Mouse (Mus musculus): ENCODE results near the gene Arl6ip1. TPM values are rescaled to one million over a fixed set of nuclear protein-coding genes. Genes with fewer than 3 reads are reported as not detected.

Gene Arl6ip1
- total RNA-seq, 2 experiments from 2014 or later = 18.1 to 19.1 TPM

DNA sequence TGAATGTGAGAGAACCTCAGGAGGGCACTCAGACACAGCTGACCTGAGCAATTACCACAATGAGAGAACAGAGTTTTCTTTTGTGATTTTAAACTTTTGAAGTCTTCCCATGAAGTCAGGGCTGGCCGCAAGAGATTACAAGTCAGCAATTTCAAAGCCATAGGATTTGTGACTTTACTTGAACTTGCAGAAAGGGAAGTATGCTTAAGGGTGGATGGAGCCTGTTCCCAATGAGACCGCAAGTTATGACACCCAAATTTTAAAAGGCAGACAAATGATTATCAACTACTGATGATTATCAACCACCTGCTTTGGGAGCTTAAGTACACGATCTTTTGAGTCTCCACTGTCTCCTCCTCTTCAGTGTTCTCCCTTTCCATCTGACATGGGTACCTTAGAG, 11.0 kb downstream of the Arl6ip1 start:
- intact Hi-C loops (cut with DNase I; ENCODE audit: low total_unique reads) = no loop called here
- no peak for DNase-seq

DNA sequence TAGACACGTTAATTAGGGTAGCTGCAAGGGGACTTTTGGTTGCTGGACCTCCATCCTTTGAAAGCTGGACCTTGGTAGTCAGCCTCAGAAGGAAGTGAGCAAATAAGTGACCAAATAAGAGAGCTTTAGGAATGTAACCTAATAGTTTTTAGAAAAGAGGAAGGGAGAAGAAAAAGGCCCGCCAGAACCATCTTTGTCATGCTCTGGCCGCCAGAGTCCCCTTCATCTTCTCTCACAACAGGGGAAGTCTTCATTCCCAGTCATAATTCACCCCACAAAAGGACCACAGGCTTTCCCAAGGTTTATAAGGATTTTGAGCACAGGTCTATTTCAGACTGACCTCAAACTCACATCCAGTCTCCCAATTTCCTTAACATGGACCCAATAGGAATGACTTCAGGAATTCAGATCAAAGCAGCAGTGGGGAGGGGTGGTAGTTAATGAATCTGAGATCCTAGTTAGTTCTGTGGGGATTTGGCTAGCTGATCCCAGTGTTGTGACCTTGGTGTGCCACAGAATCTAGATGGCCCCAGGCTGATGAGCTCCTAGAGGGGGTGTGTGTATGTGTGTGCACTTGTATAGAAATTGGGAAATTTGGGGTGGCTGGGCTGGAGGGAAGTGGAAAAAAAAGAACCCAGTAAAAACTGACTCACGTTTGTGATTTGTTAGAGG, 11.8 kb downstream of the Arl6ip1 start:
- intact Hi-C loops (cut with DNase I; ENCODE audit: low total_unique reads) = no loop called here
- DNase-seq = no peak

DNA sequence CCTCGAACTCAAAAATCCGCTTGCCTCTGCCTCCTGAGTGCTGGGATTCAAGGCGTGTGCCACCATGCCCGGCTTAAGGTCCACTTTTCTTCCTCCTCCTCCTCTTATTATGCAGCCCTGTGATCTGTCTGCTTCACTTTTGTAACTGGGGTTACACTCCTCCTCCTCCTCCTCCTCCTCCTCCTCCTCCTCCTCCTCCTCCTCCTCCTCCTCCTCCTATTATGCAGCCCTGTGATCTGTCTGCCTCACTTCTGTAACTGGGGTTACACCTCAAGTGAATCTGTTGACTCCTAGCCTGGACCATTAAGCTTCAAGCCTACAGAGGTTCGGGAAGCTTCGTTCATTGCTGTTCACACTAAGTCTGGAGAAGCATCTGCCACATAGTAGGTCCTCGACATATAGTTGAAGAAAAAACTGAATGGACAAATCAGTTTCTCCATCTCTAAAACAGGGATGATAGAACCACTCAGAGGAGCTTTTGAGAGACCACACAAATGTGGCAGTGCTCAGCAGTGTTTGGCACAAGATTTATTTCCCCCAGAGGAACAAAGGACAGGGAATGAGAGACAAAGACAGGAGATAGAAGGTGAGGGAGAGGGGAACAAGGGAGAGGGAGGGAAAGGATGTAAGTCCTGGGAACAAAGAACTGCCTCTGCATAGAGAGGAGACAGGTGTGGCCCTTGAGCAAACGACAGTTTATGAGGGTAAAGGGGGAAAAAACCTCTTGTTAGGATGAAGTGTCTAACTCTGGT, 12.5 kb downstream of the Arl6ip1 start:
- DNase-seq = no peak
- intact Hi-C loops (cut with DNase I; ENCODE audit: low total_unique reads) = no loop called here

DNA sequence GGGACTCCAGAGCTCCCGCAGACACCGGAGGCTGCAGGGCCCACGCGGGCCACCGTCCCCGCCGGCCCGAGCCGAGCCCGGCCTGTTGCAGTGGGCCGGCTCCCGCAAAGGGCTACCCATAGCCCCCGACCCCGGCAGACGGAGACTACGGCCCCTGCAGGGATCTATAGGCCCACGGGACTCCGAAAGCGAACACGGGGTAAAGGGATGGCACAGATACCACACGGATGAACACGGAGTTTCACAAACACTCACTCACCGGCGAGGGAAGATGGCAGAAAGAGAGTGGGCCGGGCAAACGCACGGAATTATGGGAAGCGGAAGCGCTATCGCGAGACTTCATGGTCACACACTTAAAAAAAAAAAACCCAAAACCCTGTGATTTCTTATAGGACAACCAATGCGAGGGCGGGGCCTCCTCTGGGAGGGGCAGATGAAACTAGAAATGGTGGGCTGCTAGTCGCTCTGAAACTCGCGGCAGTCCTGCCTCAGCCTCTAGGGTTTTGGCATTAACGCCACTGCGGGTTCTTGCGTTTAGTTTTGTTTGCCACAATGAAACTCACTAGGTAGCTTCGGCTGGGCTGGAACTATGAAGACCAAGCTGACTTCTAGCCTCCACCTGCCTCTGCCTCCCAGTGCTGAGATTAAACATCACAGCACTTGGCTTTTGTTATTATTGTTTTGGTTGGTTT, 13.4 kb downstream of the Arl6ip1 start, which contains the start of gene Rps15a:
Gene Rps15a, minus strand, starts transcription at position 312 of the 692 bp plus-strand sequence.
- peak; percentile 93 for DNase-seq
- intact Hi-C loops (cut with DNase I; ENCODE audit: low total_unique reads) = no loop called here

DNA sequence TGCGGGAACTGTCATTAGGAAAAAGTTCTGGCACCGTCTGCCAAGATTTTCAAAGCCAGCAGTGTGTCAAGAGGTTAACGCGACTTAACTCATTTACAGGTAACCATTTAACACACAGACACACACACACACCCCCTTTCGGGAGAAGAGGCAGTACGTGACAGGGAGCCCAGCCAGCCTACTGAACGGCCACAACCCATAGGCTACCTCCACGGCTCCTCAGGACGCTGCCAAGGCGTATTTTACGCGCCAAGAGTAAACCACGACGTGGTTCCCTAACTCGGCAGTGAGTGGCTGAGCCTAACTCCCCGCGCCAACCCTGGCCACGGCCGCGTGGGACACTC, 14.0 kb downstream of the Arl6ip1 start:
- intact Hi-C loops (cut with DNase I; ENCODE audit: low total_unique reads) = no loop called here

DNA sequence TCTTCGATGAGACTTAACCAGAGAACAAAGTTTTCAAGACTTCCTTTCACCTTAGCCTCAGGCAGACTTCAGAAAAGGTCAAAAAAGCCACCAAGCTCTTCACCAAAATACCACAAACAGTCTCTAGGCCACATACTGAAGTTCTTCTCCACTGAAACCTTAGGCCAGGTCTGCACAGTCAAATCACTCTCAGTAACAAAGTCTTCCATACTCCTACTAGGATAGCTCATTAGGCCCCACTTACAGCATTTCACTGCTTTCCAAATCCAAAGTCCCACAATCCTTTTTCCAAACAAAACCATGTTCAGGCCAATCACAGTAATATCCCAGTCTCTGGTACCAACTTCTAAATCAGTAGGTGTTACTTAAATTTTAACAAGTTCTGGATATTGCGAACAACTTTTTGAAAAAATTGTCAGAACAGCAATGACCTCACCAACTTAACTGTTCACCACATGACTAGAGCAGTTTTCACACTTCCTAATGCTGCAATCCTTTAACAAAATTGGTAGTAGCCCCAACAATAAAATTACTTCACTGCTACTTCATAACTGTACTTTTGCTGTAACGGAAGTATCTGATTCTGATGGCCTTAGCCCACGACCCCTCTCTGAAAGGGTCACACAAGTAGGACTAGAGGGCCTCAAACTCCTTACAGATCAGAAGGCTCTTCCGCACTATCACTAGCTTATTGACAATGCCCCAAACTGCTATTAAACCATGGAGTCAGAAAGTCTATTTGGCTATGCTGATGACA, 15.7 kb downstream of the Arl6ip1 start:
- intact Hi-C loops (cut with DNase I; ENCODE audit: low total_unique reads) = loop anchor here (5.0 kb wide), 1 partner anchor 696 kb away; no protein-coding TSS in a partner anchor
- no peak for DNase-seq

More for the DNA sequence above, 14.0 kb downstream of the Arl6ip1 start:
- no peak for DNase-seq

DNA sequence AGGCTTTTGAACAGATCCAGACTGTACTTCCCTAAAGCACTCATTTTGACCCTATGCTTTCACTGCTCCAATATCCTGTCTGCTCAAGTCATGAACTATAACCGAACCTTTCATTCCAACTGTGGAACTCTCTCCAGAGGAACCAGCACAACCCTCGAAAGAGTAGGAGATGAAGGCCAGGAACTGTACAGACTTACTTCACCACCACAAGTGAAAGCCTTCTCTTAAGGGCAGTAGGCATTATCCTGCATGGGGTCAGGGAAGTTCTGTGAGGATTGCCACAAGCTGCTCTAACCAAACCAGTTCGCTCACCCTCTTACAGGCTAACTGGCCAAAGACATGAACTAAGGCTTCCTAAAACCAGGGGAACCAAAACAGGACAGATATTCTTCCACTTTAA, 18.3 kb downstream of the Arl6ip1 start:
- intact Hi-C loops (cut with DNase I; ENCODE audit: low total_unique reads) = loop anchor here (5.0 kb wide), 1 partner anchor 694 kb away; no protein-coding TSS in a partner anchor
- DNase-seq = no peak

DNA sequence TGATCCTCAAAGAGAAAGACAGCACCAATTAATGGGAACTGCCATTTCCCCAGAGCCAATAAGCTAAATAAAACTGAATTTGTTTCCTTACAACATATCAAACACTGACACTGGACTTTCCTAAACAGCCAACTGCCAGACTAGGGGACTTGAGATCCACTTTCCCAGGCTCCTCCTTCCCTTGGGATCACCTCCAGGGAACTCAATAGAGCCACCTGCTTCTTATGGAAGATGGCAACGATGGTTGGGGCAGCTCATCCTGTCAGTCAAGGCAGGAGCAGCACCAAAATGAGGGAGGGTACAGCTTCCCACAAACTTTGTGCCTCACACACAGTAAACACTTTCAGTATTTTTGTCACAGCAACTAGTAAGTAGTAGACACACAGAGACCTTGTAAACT, 21.8 kb downstream of the Arl6ip1 start:
- no peak for DNase-seq
- intact Hi-C loops (cut with DNase I; ENCODE audit: low total_unique reads) = no loop called here

DNA sequence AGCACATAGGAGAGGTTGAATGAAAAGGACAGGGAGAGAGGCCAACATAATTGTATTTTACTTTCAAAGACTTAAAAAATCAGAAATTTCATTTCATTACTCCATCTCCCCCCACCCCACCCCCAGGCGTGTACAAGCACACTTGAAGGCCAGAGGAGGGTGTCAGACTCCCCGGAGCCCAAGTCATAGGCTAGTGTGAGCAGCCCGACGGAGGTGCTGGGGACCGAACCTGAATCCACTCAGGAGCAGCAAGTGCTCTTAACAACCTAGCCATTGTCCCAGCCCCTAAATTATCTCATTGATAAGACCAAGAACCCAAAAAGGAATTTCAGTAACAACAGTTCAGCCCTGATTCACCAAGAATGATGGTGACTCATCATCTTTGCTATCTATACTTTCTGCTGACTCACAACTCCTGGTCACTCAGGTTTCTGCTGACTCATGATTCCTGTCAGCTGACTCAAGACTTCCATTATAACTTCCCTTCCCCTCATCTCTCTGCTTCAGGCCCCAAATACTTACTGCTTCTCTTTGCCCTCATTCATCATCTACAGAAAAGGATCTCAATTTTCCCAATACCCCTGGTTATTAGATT, 24.9 kb downstream of the Arl6ip1 start:
- no peak for DNase-seq
- intact Hi-C loops (cut with DNase I; ENCODE audit: low total_unique reads) = no loop called here

DNA sequence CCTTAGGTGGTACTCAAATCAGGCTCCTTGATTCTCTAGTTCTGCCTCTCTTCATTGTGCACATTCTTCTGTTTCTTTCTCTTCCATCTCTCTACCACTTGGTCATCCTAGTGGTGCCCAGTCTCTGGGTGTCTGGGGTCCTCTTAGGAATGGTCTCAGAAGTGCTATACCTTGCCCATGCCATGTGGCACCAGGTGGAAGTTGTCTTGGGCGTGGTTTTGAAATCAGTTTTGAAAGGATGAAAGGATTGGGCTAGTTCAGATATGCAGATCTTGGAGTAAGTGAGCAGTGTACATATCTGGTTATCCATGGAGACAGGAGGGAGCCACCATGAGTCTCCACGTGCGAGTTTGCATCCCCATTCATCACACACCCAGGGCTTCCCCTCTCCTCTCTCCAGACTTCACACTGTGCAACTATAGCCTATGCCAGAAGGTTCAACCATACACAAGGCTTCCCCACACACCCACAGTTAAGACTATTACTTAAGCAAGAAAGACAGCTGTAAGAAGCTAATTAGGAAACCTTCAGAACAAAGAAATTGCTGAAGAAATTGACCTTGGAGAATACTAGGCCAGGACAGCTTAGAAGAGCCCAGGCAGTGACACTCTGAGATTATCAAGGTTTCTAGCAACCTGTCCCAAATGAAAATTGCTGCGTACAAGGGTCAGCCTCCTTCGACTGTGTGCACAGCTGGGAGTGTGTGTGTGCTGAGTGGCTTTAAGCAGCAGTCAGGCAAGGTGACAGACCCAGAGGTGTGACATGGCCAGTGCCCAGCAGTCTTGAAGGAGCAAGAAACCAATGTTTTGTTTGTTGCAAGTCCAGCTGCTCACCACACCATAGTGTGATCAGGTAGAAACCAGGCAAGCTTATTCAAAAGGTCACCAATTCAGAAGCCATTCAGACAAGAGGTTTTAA, 25.7 kb downstream of the Arl6ip1 start:
- no peak for DNase-seq
- intact Hi-C loops (cut with DNase I; ENCODE audit: low total_unique reads) = no loop called here

DNA sequence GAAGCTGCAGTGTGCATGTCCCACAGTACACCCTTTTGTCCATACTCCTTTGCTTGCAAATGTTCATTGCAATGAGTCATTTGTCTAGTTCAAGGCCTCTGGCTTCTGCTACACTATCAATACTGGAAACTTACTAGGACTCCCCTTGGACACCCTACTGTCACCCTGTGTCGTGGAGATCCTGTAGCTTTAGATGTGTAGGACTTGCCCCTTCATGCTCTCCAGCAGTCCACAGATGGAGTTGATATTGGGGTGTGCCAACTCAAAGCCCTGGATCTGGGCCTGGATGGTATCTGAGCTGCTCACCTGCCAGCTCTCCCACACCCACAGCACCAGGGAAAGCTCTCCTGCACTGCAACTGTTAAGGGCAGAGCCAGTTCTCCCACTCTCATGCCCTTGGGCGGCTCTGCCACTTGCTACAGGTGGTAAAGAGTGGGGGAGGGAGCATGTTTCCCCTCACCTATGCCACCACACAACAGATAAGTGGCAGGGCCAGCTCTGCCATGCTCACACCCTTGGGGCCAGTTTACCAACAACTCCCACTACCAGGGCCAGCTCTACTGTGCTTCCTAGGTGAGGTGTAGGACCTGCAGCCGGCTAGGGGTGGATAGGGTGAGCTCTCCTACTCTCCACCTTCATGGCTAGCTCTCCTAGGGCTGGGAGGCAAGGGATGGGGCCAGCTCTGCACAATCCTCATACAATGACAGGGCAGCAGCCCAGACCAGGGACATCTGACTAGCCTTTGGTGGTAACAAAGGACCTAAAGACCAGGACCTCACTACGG, 26.6 kb downstream of the Arl6ip1 start:
- intact Hi-C loops (cut with DNase I; ENCODE audit: low total_unique reads) = no loop called here
- DNase-seq = no peak

DNA sequence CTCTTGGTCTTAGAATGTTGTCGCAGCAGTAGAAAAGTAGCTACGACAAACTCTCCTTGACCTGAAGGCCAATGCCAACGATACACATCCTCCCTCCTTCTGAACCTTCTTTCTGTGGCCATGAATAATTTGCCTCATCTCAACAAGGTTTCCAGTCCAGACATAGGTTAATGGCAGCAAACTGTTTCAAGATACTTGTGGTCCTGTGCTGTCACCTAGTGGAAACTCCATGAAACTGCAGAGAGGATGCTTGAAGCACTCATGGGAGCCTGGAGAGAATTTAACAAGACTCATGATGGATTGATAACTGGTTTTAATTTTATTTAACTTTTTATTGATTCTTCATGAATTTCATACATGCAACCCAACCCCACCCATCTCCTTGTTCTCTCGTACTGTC, 27.2 kb downstream of the Arl6ip1 start:
- intact Hi-C loops (cut with DNase I; ENCODE audit: low total_unique reads) = no loop called here
- no peak for DNase-seq

DNA sequence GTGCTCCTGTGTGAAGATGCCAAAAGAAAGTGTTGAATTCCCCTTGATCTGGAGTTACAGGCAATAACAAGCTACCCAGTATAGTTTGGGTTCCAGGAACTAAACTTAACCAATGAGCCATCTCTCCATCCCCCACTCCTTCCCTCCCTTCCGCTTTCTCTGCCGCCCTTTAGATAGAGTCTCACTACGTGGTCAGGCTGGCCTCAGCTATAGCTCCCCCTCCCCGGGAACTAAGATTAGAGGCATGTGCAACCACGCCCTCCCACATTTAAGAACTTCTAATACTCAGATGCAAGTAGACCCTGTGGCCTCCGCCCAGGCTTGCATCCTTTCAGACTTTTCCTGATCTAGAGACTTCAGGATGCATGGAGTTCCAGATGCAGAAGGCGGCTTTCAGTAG, 31.8 kb downstream of the Arl6ip1 start:
- DNase-seq = no peak

DNA sequence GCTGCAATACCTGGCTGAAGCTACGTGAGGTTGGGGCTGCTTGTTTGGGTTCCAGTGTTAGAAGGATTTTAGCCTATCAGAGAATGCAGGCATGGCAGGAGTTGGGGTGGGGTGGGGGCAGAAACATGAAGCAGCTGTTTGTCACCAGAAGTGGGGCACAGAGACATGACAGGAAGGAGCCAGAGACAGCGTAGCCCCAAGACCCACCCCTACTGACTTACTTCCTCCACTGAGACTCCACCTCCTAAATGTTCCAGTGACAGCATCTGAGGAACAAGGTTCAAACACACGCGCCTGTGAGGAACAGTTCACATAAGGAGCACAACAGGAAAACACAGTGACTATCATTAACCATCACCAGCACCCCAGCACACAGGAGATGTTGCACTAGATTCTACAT, 49.5 kb downstream of the Arl6ip1 start:
- DNase-seq = no peak
- intact Hi-C loops (cut with DNase I; ENCODE audit: low total_unique reads) = no loop called here

More for the DNA sequence above, 31.8 kb downstream of the Arl6ip1 start:
- intact Hi-C loops (cut with DNase I; ENCODE audit: low total_unique reads) = no loop called here

DNA sequence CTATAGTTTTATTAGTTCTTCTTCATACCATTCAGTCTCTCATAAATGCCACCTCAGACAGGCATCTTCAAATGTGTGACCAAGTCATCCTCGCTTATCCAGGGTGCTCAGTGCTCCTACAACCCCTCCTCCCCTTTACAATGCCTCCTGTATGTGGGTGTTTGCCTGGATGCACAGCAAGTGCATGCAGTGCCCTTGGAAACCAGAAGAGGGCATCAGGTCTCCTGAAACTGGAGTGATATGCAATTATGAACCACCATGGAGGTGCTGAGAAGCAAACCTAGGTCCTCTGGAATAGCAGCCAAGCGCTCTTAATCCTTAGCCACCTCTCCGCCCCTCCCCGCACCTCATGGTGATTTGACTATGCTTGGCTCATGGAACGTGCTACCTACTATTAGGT, 50.4 kb downstream of the Arl6ip1 start:
- no peak for DNase-seq
- intact Hi-C loops (cut with DNase I; ENCODE audit: low total_unique reads) = no loop called here
